Mouse (Mus musculus) ES-Bruce4 (cell line): ENCODE data around the gene Frrs1.

Experiments
- CTCF ChIP-seq: IDR thresholded peaks from one replicate; pipeline ENCODE4 v1.8.1; 2011; ENCODE audit warnings: low read depth, low read length
- EP300 ChIP-seq: IDR thresholded peaks from 2 replicates; pipeline ENCODE4 v1.6.1; 2011; ENCODE audit warnings: low read depth, low read length; ENCODE audit not compliant: insufficient read depth
- POLR2A ChIP-seq: IDR thresholded peaks from one replicate; pipeline ENCODE4 v1.8.1; 2011; ENCODE audit warnings: low read length; ENCODE audit not compliant: insufficient read depth

DNA sequence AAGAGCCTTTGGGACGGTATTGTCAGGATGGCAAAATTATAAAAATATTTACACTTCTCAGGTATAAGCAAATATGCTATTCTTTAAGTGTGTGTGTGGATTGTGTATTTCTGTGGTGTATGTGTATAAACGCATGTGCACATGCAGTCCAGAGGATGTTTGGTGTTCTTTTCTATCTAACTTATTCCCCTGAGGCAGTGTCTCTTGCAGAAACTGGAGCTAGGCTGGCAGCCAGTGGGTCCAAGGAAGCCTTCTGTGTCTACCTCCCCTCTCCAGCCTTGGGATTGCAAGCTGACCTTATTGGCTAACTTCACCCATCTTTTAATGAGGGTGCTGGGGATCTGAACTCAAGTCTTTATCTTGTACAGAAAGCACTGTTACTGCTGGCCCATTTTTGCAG is 46.3 kb upstream of the Frrs1 start:
- TF ChIP-seq POLR2A, result no peak
- no peak for TF ChIP-seq CTCF
- no peak for TF ChIP-seq EP300
